Mouse (Mus musculus) CH12.LX (cell line): Measurements from ENCODE around the gene Capn2. TPM values are rescaled to one million over a fixed set of nuclear protein-coding genes. Genes with fewer than 3 reads are reported as not detected.

Experiments used
- DNase-seq: peaks from one replicate; pipeline ENCODE4 v3.0.0-alpha.2; 2013; ENCODE audit errors: extremely low read depth
- H3K27ac ChIP-seq: 2 replicates; pipeline ENCODE4 v1.5.1; 2012; ENCODE audit warnings: low read depth, mild to moderate bottlenecking, control low read depth, moderate library complexity; ENCODE audit not compliant: insufficient read depth
- H3K27me3 ChIP-seq: replicated peaks from 2 replicates; pipeline ENCODE3; 2012; ENCODE audit warnings: inconsistent platforms
- H3K36me3 ChIP-seq, 2 experiments: replicated peaks in 1 of 2; 2 replicates each; pipeline versions ENCODE3 to v1.6.1; 2012; ENCODE audit warnings: inconsistent platforms in 1 of 2, low read length in 1 of 2, mild to moderate bottlenecking in 1 of 2, mixed read lengths in 1 of 2, moderate library complexity in 1 of 2; ENCODE audit not compliant: control insufficient read depth in 1 of 2, insufficient read depth in 1 of 2
- H3K4me1 ChIP-seq, 2 experiments: 2 replicates each; pipeline ENCODE4 v1.6.1; 2012; ENCODE audit warnings: inconsistent platforms in 1 of 2, moderate library complexity in 1 of 2; ENCODE audit not compliant: insufficient read depth in 2 of 2, control insufficient read depth in 1 of 2
- H3K4me2 ChIP-seq: 2 replicates; pipeline ENCODE4 v1.6.1; 2012; ENCODE audit warnings: low read depth, mild to moderate bottlenecking, control low read depth; ENCODE audit not compliant: poor library complexity, insufficient read depth, severe bottlenecking
- H3K4me3 ChIP-seq, 3 experiments: fragments of 150-350 bp in 1 of 3; sonication (generic) in 1 of 3; replicated peaks in 1 of 3; 2 replicates each; pipeline versions ENCODE3 to v1.5.1; 2011 to 2012; ENCODE audit warnings: low read depth in 2 of 3, low read length in 2 of 3, mild to moderate bottlenecking in 2 of 3, moderate library complexity in 2 of 3, control low read depth in 1 of 3, improper control_type of control experiment in 1 of 3, inconsistent platforms in 1 of 3, mixed read lengths in 1 of 3; ENCODE audit not compliant: poor library complexity in 1 of 3
- H3K79me2 ChIP-seq: replicated peaks from 2 replicates; pipeline ENCODE4 v1.6.1; 2012; ENCODE audit warnings: mild to moderate bottlenecking, moderate library complexity; ENCODE audit not compliant: control insufficient read depth, poor library complexity, insufficient read depth, severe bottlenecking; ENCODE audit errors: extremely low read depth
- H3K9ac ChIP-seq: 2 replicates; pipeline ENCODE4 v1.6.1; 2012; ENCODE audit warnings: low read depth, mild to moderate bottlenecking, control low read depth, moderate library complexity; ENCODE audit not compliant: insufficient read depth
- H3K9me3 ChIP-seq: replicated peaks from 2 replicates; pipeline ENCODE3; 2012; ENCODE audit warnings: low read length, inconsistent platforms, mixed read lengths
- BHLHE40 ChIP-seq: IDR thresholded peaks from 2 replicates; pipeline ENCODE4 v1.6.1; 2011; ENCODE audit warnings: mild to moderate bottlenecking, low read depth, low read length, improper control_type of control experiment
- CHD2 ChIP-seq: IDR thresholded peaks from 2 replicates; pipeline ENCODE4 v1.6.1; 2011; ENCODE audit warnings: low read length, improper control_type of control experiment
- E2F4 ChIP-seq: IDR thresholded peaks from 2 replicates; pipeline ENCODE4 v1.6.1; 2011; ENCODE audit warnings: low read depth, low read length, improper control_type of control experiment; ENCODE audit not compliant: insufficient replicate concordance
- ETS1 ChIP-seq: conservative IDR thresholded peaks from 2 replicates; pipeline ENCODE4 v1.6.1; 2012; ENCODE audit warnings: low read depth, mild to moderate bottlenecking, inconsistent platforms, low read length, improper control_type of control experiment, moderate library complexity
- IRF4 ChIP-seq: IDR thresholded peaks from 2 replicates; pipeline ENCODE4 v1.6.1; 2014; ENCODE audit warnings: low read depth, mild to moderate bottlenecking, inconsistent platforms, low read length, improper control_type of control experiment
- JUN ChIP-seq: IDR thresholded peaks from 2 replicates; pipeline ENCODE4 v1.6.1; 2011; ENCODE audit warnings: low read depth, mild to moderate bottlenecking, low read length, improper control_type of control experiment, moderate library complexity; ENCODE audit not compliant: insufficient read depth
- JUND ChIP-seq: conservative IDR thresholded peaks from 2 replicates; pipeline ENCODE4 v1.6.1; 2011; ENCODE audit warnings: low read depth, low read length, improper control_type of control experiment
- KAT2A ChIP-seq: IDR thresholded peaks from 2 replicates; pipeline ENCODE4 v1.6.1; 2012; ENCODE audit warnings: low read length, improper control_type of control experiment, inconsistent platforms; ENCODE audit not compliant: insufficient replicate concordance
- MAX ChIP-seq: IDR thresholded peaks from 2 replicates; pipeline ENCODE4 v1.6.1; 2011; ENCODE audit warnings: low read length, improper control_type of control experiment
- MAZ ChIP-seq: IDR thresholded peaks from 2 replicates; pipeline ENCODE4 v1.6.1; 2012; ENCODE audit warnings: low read depth, mild to moderate bottlenecking, inconsistent platforms, low read length, improper control_type of control experiment, moderate library complexity
- MEF2A ChIP-seq: IDR thresholded peaks from 2 replicates; pipeline ENCODE4 v1.6.1; 2014; ENCODE audit warnings: low read depth, mild to moderate bottlenecking, inconsistent platforms, low read length, improper control_type of control experiment, borderline replicate concordance
- MXI1 ChIP-seq: IDR thresholded peaks from 2 replicates; pipeline ENCODE4 v1.6.1; 2011; ENCODE audit warnings: mild to moderate bottlenecking, low read depth, low read length, improper control_type of control experiment
- MYC ChIP-seq: IDR thresholded peaks from 2 replicates; pipeline ENCODE4 v1.6.1; 2011; ENCODE audit warnings: low read depth, mild to moderate bottlenecking, improper control_type of control experiment, low read length
- NELFE ChIP-seq: IDR thresholded peaks from 2 replicates; pipeline ENCODE4 v1.6.1; 2011; ENCODE audit warnings: low read depth, low read length, improper control_type of control experiment
- NRF1 ChIP-seq: IDR thresholded peaks from 2 replicates; pipeline ENCODE4 v1.6.1; 2014; ENCODE audit warnings: low read depth, mild to moderate bottlenecking, inconsistent platforms, low read length, improper control_type of control experiment, moderate library complexity
- PAX5 ChIP-seq: IDR thresholded peaks from 2 replicates; pipeline ENCODE4 v1.6.1; 2012; ENCODE audit warnings: low read length, inconsistent platforms, mixed read lengths
- POLR2A ChIP-seq: IDR thresholded peaks from 2 replicates; pipeline ENCODE4 v1.6.1; 2011; ENCODE audit warnings: low read depth, mild to moderate bottlenecking, improper control_type of control experiment, low read length
- POLR2AphosphoS2 ChIP-seq: IDR thresholded peaks from 2 replicates; pipeline ENCODE4 v1.6.1; 2011; ENCODE audit warnings: low read depth, low read length, improper control_type of control experiment
- RAD21 ChIP-seq: IDR thresholded peaks from 2 replicates; pipeline ENCODE4 v1.6.1; 2011; ENCODE audit warnings: low read depth, mild to moderate bottlenecking, low read length, improper control_type of control experiment, moderate library complexity
- SIN3A ChIP-seq: IDR thresholded peaks from 2 replicates; pipeline ENCODE4 v1.6.1; 2012; ENCODE audit warnings: low read length, improper control_type of control experiment, inconsistent platforms
- SMC3 ChIP-seq: IDR thresholded peaks from 2 replicates; pipeline ENCODE4 v1.6.1; 2011; ENCODE audit warnings: low read depth, low read length, improper control_type of control experiment
- TBP ChIP-seq: conservative IDR thresholded peaks from 2 replicates; pipeline ENCODE4 v1.6.1; 2011; ENCODE audit warnings: low read depth, low read length, improper control_type of control experiment
- TCF12 ChIP-seq: IDR thresholded peaks from 2 replicates; pipeline ENCODE4 v1.6.1; 2014; ENCODE audit warnings: low read depth, mild to moderate bottlenecking, inconsistent platforms, low read length, improper control_type of control experiment
- USF2 ChIP-seq: conservative IDR thresholded peaks from 2 replicates; pipeline ENCODE4 v1.6.1; 2011; ENCODE audit warnings: low read depth, low read length, improper control_type of control experiment
- ZC3H11A ChIP-seq: IDR thresholded peaks from 2 replicates; pipeline ENCODE4 v1.6.1; 2012; ENCODE audit warnings: low read depth, mild to moderate bottlenecking, inconsistent platforms, low read length, improper control_type of control experiment
- ZMIZ1 ChIP-seq: IDR thresholded peaks from 2 replicates; pipeline ENCODE4 v1.6.1; 2012; ENCODE audit warnings: low read depth, mild to moderate bottlenecking, inconsistent platforms, low read length, improper control_type of control experiment
- ZNF384 ChIP-seq: IDR thresholded peaks from 2 replicates; pipeline ENCODE4 v1.6.1; 2012; ENCODE audit warnings: low read depth, low read length, improper control_type of control experiment, inconsistent platforms
- dilution Hi-C: fragments of 300-500 bp; cut with MboI; formaldehyde crosslinking; loops from 2 replicates; pipeline ENCODE4 v1.14.3; 2020; ENCODE audit warnings: low sequenced_read_pairs; ENCODE audit not compliant: extremely low pct_unique_long_range_greater_than_20kb, extremely low pct_ligation_motif_present
- in situ Hi-C: fragments of 300-500 bp; cut with MboI; formaldehyde crosslinking; loops from 3 replicates; pipeline ENCODE4 v1.14.3; 2019; ENCODE audit warnings: low sequenced_read_pairs, low pct_ligation_motif_present, low pct_unique_long_range_greater_than_20kb, mixed read lengths
- polyA plus RNA-seq: library from polyadenylated mRNA; unstranded; fragments of >175 nt; gene quantifications from 2 replicates; pipeline ENCODE4 v1.2.1, GENCODE M21; 2012; ENCODE audit warnings: low read depth; ENCODE audit not compliant: insufficient read length
- total RNA-seq, 2 experiments: library from RNA; depleted of rRNA; stranded (reverse); fragments of 300-350 nt in 1 of 2; fragments of >200 nt in 1 of 2; gene quantifications; 2 replicates each; pipeline ENCODE4 v1.2.3; 2012 to 2014

Gene Capn2
- total and polyA plus RNA-seq, 3 experiments: 10.9 to 28.1 (median 15.0) TPM

DNA sequence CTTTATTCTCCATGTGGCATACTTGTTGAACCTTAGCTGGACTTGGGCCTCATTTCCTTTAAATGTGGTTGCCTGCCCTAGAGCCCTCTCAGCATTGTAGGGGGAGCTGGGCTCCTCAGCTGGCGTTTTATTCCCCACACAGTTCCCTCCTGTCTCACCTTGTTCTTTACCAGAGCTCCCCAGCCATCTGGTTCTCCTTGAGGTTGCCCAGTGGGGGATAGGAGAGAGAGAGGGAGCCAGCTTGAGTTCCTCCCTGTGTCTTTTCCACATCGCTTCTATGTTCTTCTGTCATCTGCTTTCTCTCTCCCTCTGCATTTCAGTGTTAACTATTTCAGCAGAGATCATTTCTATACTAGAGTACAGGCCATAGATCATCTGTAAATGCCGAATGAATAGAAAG lies 92.2 kb downstream of the Capn2 start:
- Histone ChIP-seq H3K27me3 (no peaks in the 10 kb centered on the region), H3K79me2 (no peaks in the 10 kb centered on the region), H3K27ac (no peak overlapping the region), H3K4me1 (no peaks in the 10 kb centered on the region), H3K4me2 (no peak overlapping the region), H3K4me3 (no peak overlapping the region), H3K36me3 (peaks cover 0 to 8% of the 10 kb centered on the region in 2 experiments), H3K9me3 (no peaks in the 10 kb centered on the region), H3K9ac (no peak overlapping the region)
- DNase-seq: no peak
- in situ Hi-C loops: no loop called here
- dilution Hi-C loops: no loop called here
- TF ChIP-seq E2F4 (no peak), USF2 (no peak), MXI1 (no peak), MYC (no peak), TBP (no peak), PAX5 (no peak), POLR2AphosphoS2 (no peak), ZMIZ1 (no peak), MAZ (no peak), CHD2 (no peak), ETS1 (no peak), NELFE (no peak), KAT2A (no peak), SMC3 (no peak), MEF2A (no peak), MAX (no peak), IRF4 (no peak), JUN (no peak)

- no peak overlapping the region for H3K9ac ChIP-seq
- no peak overlapping the region for H3K4me2 ChIP-seq
- DNase-seq: no peak
- TF ChIP-seq MYC: no peak
- no peak for TF ChIP-seq JUND
- TF ChIP-seq IRF4: no peak
- TF ChIP-seq ZC3H11A: no peak
- TF ChIP-seq PAX5: no peak
- TF ChIP-seq MAZ: no peak
- TF ChIP-seq USF2: no peak
- TF ChIP-seq NRF1: no peak
- TF ChIP-seq BHLHE40: no peak
- no peak for TF ChIP-seq POLR2A
- no peak for TF ChIP-seq ZNF384
- TF ChIP-seq MAX: no peak
- TF ChIP-seq RAD21: no peak
- no peak for TF ChIP-seq MXI1
- no peak for TF ChIP-seq MEF2A
- TF ChIP-seq SIN3A: no peak
- TF ChIP-seq KAT2A: no peak
- TF ChIP-seq TCF12: no peak
- dilution Hi-C loops: no loop called here
- H3K4me1 ChIP-seq: no peaks in the 10 kb centered on the region
- H3K36me3 ChIP-seq: peaks cover 0 to 6% of the 10 kb centered on the region in 2 experiments
- H3K4me3 ChIP-seq: no peak overlapping the region
- H3K27me3 ChIP-seq: no peaks in the 10 kb centered on the region
- no peak overlapping the region for H3K27ac ChIP-seq
- H3K9me3 ChIP-seq: no peaks in the 10 kb centered on the region
- H3K79me2 ChIP-seq: no peaks in the 10 kb centered on the region
- in situ Hi-C loops: no loop called here
Measured at GRCm38 (mm10) chr1:182424274-182424673, 93.1 kb downstream of the Capn2 start.
